Comparison of ENCODE assay signal across 9 mouse cellular contexts in genomic region chr17:71251601-71252001, GRCm38 (mm10).
DNase-seq lines count a peak whose midpoint lies in the region; ATAC-seq and TF ChIP-seq lines count a peak whose summit lies in the region.
"Had no signal": no experiment of that assay in that cellular context is flagged by ENCODE, and none has a peak within 500 bp of the region (broad histone marks: within the 10 kb centered on the region; RNA-seq: fewer than 3 reads in every experiment).

No protein-coding gene starts in this region.

- no peak overlapping the region; the same call in 1 of the 2 replicates for H3K4me2 ChIP-seq in heart, embryonic 11.5 days
- H3K4me2 ChIP-seq in liver, embryonic 12.5 days, result no peak overlapping the region
- H3K4me2 ChIP-seq in forebrain, embryonic 14.5 days (ENCODE audit: low read length), result no peak overlapping the region

- no peaks in the 10 kb centered on the region for H3K9me3 ChIP-seq in heart, embryonic 11.5 days (replicated peaks; ENCODE audit: control insufficient read depth, low read length)
- H3K9me3 ChIP-seq in liver, embryonic 12.5 days (replicated peaks), result no peaks in the 10 kb centered on the region
- no peaks in the 10 kb centered on the region for H3K9me3 ChIP-seq in forebrain, embryonic 14.5 days (replicated peaks; ENCODE audit: control insufficient read depth, low read length)

- no peak for TF ChIP-seq POLR2A in brain, embryonic 14.5 days (IDR thresholded peaks at IDR 0.05; ENCODE audit: borderline replicate concordance, extremely low read depth, insufficient read depth, insufficient read length, poor library complexity, severe bottlenecking)

- peaks cover 67% of the 10 kb centered on the region for H3K4me1 ChIP-seq in heart, embryonic 11.5 days (ENCODE audit: control insufficient read depth, insufficient read depth, low read length)
- H3K4me1 ChIP-seq in liver, embryonic 12.5 days, result peaks cover 63% of the 10 kb centered on the region
- H3K4me1 ChIP-seq in forebrain, embryonic 14.5 days (ENCODE audit: control insufficient read depth, insufficient read depth, low read length), result no peaks in the 10 kb centered on the region

- intact Hi-C loops in heart, postnatal 36 days (cut with DNase I), result loop anchor here (2.0 kb wide), 1 partner anchor 59 kb away; the partner anchor contains the start of gene Emilin2

- no peak overlapping the region for H3K9ac ChIP-seq in heart, embryonic 11.5 days (ENCODE audit: low read depth, low read length)
- no peak overlapping the region for H3K9ac ChIP-seq in liver, embryonic 12.5 days
- no peak overlapping the region for H3K9ac ChIP-seq in forebrain, embryonic 14.5 days (ENCODE audit: low read length)
- H3K9ac ChIP-seq: liver, embryonic 14.5 days had no signal

- peaks cover 15% of the 10 kb centered on the region for H3K36me3 ChIP-seq in heart, embryonic 11.5 days (ENCODE audit: control insufficient read depth, insufficient read depth, low read length)
- peaks cover 98% of the 10 kb centered on the region for H3K36me3 ChIP-seq in liver, embryonic 12.5 days
- H3K36me3 ChIP-seq in forebrain, embryonic 14.5 days (ENCODE audit: control insufficient read depth, insufficient read depth, low read length), result peaks cover 29% of the 10 kb centered on the region

- no peak for TF ChIP-seq CTCF in brain, embryonic 14.5 days (IDR thresholded peaks at IDR 0.05; ENCODE audit: borderline replicate concordance, extremely low read depth, insufficient read depth, insufficient read length)

- H3K27ac ChIP-seq in heart, embryonic 11.5 days (ENCODE audit: low read depth, low read length), result peak overlapping the region; percentile 87
- peak overlapping the region; percentile 76 for H3K27ac ChIP-seq in liver, embryonic 12.5 days
- H3K27ac ChIP-seq in forebrain, embryonic 14.5 days (ENCODE audit: low read depth, low read length), result no peak overlapping the region

- H3K27me3 ChIP-seq in heart, embryonic 11.5 days (ENCODE audit: control insufficient read depth, insufficient read depth, low read length), result no peaks in the 10 kb centered on the region
- no peaks in the 10 kb centered on the region for H3K27me3 ChIP-seq in liver, embryonic 12.5 days (replicated peaks)
- H3K27me3 ChIP-seq in forebrain, embryonic 14.5 days (replicated peaks; ENCODE audit: control insufficient read depth, insufficient read depth, low read length), result no peaks in the 10 kb centered on the region

- ATAC-seq in heart, embryonic 11.5 days (replicated peaks; ENCODE audit: insufficient number of reproducible peaks, low FRiP score, low TSS enrichment), result no peak
- ATAC-seq in liver, embryonic 12.5 days, result no peak
- no peak for ATAC-seq in frontal cortex, adult (ENCODE audit: low TSS enrichment)
- ATAC-seq in forebrain, embryonic 14.5 days, result no peak

- WGBS in heart, embryonic 11.5 days (ENCODE audit: insufficient replicate concordance), result 46% methylated on average over 6 of the region's 6 CpGs
- WGBS in liver, embryonic 12.5 days (ENCODE audit: insufficient replicate concordance), result 61% methylated on average over 6 of the region's 6 CpGs
- WGBS in forebrain, embryonic 14.5 days, result 64% methylated on average over 6 of the region's 6 CpGs

- H3K4me3 ChIP-seq in heart, embryonic 11.5 days (ENCODE audit: low read depth, low read length), result no peak overlapping the region
- H3K4me3 ChIP-seq in liver, embryonic 12.5 days, result no peak overlapping the region
- no peak overlapping the region for H3K4me3 ChIP-seq in forebrain, embryonic 14.5 days (ENCODE audit: low read depth, low read length)

- no peak for DNase-seq in heart, postnatal 36 days
- DNase-seq in brain, embryonic 14.5 days (ENCODE audit: low read depth), result peak; percentile 22
- DNase-seq in hindlimb bud, embryonic 11.5 days (ENCODE audit: extremely low spot score, low read depth, low spot score), result peak; percentile 41
- DNase-seq in forebrain, embryonic 14.5 days (ENCODE audit: low spot score), result no peak
- no peak for DNase-seq in lung, postnatal 4 days

Comparison
In these comparisons a context has a peak if more than half of its experiments do, and no peak if none do; other contexts are left out.
1. DNase-seq: peak in brain, embryonic 14.5 days (single experiment) and hindlimb bud, embryonic 11.5 days (single experiment); none in heart, postnatal 36 days (0 of 2), forebrain, embryonic 14.5 days (single experiment) and lung, postnatal 4 days (0 of 2).